Mouse (Mus musculus) spleen, postnatal 14 days (tissue): ENCODE results near the gene Runx1.

Experiments used
- DNase-seq, 2 experiments: peaks; one replicate each; pipeline ENCODE4 v3.0.0; 2021 to 2022; ENCODE audit warnings: low spot score in 2 of 2

Runx1 gene

DNA sequence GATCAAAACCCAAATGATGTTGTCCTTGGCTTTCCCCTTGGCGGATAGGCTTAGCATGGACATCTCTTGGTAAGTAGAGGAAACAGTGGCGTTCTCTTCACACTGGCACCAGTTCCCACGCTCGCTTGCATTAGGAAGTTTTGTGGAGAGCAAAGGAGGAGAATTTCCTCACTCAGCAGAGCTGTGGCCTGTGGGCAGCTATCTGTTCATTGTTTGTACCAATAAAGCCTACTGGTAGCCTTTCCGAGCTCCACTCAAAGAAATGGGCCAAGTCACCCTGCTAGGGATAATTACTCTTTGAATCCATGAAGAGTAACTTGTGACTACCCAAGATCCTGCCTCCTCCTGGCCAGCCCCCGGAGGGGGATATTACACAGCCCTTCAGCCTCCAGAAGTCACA lies 734 bp upstream of the Runx1 start:
- no peak for DNase-seq

DNA sequence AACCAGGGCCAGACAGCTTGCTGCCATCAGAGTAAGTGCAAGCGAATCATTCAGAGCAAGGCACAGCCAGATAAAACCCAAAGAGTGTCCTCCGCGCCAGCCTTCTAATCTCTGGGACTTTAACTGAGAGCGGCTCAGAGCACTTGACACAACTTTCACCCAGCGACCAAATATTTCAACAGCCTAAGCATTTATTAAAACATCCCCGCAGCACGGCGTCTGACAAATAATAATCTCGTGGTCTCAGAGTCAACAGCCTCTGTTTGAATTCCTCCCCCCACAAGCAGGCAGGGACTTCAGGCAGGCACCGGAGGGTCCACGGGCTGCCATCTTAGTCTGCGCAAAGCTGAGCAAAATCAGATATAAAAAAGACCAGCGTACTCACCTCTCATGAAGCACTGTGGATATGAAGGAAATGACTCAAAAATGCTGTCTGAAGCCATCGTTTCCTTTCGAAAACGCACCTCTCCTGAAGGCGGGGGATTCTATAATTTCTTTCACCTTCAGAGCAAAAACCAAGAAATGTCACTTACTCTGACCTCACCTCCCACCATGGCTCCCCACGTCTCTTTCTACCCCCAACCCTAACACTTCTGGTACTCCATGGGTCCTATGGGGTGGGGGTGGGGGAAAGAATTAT lies 625 bp downstream of the Runx1 start:
- peak; percentile 30 to 39 for DNase-seq

DNA sequence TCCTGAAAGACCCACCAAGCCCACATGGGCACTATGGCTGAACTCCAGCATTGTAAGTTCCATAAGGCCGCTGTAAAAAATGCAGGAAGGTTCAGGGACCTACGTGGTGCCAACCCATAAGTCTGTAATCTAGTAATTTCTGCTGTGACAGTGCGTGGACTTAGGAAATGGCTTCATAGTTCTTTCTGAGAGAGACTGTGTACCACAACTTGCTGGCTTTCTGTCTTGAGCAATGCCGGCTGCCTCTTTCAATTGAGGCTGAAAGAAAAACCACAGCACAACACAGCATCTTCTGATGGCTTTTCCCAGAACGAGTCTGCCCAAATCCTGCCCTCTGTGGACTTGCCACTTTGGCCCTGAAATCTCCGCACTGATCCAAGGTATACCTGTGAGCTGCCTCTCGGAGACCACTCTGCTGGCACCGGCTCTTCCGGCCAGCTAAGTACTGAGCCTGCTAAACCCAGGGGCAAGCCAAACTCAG lies 1.2 kb downstream of the Runx1 start:
- DNase-seq = no peak

DNA sequence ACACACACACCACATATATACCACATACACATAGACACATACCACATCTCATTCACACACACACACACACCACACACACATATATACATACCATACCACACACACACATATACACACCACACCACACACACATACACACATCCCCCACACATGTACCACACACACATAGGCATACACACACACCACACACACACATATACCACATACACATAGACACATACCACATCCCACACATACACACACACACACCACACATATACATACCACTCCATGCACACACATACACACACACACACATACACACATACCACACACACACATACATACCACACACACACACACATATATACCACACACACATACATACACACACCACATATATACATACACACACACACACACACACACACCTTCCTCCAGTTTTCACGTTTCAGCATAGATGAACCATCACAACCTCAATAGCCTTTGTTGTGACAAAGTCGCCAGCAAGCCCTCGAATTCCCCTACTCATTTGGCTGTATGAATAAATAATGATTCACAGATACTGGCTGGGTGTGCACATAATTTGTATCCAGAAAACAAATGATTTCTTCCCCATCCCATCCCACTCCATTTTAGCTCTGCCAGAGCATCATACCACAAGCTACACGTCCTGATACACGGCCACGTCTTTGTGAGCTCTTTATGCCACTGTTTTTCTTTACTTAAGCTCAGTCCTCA lies 1.8 kb downstream of the Runx1 start:
- DNase-seq = no peak

DNA sequence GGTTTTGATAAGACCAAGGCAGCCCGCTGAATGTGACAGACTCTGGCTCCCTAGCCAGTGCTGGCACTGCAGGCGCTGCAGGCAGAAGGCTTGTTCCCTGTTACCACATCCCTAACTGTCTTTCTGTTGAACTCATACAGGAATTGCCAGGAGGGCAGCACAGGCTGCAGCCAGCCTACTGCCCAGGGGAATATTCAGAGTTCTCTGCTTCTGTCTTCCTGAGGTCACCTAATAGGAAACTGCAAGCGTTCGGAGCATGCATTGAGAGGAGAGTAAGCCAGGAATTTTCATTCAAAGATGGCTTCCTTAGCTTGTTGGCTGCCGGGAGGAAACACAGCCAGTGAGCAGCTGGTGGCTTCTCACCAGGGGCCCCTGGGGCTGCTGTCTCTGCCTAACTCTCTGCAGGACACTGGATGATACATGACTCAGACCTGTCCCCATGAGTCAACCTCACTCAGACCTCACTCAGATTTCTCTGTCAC lies 2.5 kb downstream of the Runx1 start:
- no peak for DNase-seq

DNA sequence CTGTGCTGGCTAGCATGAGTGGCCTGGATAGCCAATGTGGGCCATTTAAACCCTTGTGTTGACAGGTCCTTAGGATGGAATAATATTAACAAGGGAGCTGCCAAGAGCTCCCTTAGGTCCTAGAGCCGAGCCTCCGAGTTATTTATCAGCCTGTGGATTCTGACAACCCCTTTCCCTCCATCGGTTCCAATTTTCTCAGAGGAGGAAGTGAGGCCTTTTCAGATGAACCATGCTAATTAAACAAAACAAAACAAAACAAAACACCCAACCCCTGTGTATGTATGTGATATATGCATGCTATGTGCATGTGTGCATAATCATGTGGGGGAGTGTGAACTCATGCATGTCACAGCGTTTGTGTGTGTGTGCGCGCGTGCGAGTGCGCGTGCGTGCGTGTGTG lies 3.3 kb downstream of the Runx1 start:
- DNase-seq = no peak

DNA sequence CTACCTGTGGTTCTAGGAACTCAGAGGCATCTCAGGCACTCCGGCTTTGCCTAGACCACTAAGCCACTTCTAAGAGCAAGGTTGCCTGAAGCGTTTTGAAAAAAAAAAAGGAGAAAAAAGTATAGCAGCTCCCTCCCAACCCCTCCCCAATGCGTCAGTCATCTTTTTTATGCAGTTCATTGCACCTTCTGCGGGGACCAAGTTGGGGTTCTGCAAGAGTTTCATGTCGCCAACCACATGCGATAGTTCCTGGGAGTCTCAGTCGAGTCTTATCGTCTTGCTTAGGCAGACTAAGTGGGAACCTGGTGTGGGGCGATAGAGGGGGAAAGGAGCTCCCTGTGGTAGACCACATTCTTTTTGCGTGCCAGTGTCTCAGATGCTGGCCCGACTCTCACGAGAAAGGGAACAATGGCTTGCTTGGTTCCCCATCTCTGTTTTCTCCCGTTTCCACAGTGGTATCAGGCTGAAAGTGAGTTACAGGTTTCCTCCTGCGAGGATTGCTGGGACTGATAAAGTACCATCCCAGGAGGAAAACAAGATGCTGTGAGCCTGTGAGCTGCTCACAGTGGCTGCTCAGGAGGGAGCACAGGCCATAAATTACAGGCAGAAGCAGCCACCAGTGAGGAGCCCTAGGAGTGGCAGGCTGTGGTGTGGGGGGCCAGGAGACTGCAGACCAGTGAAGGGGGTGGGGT lies 3.9 kb downstream of the Runx1 start:
- peak; percentile 33 to 40 for DNase-seq

DNA sequence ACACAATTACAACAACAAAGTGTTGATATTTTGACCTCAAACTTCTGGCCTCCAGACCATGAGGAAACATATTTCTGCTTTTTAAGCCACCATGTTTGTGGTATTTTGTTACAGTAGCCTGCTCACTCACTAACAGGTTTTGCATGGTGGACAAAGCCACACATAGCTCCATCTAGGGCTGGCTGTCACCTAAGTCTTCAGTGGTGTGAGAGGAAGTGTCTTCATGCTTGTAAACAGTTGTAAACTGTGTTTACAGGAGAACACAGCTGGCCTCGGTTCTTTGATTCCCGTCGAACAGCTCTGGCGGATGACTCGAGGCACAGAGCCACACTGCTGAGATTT lies 4.4 kb downstream of the Runx1 start:
- no peak for DNase-seq

DNA sequence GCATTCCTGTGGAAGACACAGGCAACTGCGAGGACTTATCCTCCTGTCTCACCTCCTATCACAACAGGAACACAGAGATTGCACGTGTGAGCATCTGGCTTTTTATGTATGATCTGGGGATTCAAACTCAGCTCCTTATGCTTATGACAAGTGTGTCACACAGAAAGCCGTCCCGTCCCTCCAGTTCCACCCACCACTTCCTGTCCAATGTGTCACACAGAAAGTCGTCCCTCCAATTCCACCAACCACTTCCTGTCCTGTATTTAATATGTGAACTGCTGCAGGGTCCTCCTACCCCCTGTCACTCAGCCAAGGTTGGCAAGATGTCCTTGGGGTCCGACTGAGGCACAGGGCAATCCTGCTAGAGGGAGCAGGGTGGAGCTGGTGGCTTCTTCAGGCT lies 5.5 kb downstream of the Runx1 start:
- DNase-seq = no peak

DNA sequence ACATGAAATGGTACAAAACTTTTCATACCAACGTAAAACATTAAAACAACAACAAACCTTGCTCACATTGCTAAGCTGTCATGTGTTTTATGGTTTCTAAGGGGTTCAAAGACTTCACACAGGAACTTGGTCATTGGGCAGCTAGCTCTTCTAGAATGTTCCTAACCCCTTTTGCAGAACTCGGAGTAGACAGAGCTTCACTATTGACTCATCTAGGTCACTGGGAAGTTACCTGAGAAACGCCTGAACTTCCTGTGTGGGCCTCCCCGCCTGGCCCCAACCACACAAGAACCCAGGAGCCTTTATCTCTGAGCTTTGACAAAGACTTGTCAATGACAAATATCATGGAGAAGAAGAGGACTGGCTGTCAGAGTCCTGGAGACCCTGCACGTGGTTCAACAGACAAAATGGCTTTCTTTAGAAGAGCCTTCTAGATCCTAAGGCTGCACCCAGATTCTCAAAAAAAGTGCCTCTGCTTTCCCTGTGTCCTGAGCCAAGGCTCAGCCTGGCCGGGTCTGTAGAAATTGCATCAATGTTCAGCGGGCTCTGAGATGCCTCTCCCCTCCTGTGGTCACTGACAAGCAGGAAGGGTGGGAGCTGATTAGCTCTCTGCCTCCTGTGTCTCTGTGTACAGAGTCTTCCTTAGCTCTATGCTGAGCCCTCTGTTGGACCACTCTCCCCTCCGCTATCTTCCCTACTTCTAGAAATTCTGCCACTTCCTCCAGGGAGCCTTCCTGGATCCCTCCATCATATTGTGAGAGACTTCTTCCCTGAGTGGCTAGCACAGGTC lies 7.3 kb downstream of the Runx1 start:
- DNase-seq = no peak

DNA sequence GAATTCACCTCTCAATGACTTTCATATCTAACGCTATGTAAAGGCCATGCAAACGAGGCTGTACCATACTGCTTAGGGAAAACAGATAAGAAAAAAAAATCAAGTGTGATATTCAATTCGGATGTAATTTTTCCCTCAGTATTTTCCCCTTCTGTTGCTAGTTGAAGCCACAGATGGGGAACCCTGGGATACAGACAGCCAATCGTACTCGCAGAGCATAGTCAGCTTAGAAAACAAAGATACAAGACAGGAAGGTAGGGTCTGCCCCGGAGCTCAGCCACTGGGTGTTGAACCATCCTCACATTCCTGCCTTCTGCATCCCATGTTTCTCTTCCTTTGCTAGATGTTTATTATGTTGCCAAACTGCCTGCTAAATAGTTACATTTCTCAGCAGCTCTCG lies 9.9 kb downstream of the Runx1 start:
- no peak for DNase-seq

DNA sequence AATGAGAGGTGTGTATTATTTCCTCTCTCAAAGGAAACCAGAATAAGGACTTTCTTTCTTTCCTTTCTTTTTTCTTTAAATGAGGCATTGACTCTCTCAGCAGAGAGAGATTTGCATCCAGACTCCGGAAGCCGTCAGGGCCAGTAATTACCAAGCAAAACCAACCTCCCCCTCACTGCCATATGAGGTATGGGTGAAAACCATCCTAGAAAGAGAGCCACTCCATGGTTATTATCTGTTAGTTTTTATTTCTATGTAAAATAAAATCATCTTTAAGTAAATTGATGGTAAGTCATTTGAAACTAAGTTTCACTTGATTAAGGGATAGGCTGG lies 10.8 kb downstream of the Runx1 start:
- no peak for DNase-seq

DNA sequence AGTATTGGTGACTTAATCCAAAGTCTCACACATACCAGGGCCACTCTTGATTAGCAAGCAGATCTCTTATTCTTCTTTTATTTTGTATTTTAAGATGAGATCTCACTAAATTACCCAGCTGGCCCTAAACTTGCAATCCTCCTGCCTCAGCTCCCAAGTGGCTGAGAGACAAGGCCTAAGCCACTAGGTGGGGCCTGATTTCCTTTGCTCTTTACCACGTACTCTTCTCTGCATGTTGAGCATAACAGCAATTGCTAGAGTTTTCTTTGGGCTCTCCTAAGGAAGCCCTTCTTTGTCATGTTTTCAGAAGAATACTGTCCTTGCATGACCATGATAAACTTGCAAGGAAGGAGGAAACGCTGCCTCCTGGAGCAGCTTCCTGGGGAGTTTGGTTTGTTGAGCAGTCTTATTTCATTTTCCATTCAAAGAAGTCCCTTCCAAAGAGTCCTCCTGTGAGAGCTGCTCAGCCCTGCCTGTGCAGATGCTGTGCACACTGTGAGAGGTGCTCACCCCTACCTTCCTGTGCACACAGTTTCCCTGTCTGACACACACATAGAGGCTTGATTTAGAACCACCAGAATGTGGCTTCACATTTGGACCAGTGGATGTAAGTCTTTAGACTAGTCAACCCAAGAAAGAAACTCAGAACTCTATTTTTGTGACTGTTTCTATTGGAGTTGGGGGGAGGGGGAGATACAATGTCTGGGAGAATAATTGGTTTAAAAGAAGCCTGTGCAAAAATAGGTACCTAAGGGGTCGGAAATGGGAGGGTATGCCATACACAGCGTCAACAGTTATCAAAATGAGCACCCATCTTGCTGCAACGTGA lies 11.4 kb downstream of the Runx1 start:
- no peak for DNase-seq

DNA sequence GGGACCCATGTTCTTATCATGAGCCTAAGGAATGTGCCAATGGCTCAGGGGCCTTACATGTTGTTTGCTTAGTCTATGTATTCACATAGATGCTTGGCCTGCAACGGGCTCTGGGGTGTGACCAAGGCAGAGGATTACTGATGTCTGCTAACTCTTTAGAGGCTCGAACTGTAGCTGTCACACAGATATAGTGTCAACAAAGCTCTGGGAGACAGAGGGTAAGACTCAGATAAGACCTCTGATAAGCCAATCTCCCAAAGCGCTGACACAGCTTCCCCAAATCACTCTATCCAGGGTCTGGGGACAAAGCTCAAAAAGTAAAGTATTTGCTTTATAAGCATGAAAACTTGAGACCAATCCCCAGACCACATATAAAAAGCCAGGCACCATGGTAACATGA lies 13.5 kb downstream of the Runx1 start:
- DNase-seq = no peak

DNA sequence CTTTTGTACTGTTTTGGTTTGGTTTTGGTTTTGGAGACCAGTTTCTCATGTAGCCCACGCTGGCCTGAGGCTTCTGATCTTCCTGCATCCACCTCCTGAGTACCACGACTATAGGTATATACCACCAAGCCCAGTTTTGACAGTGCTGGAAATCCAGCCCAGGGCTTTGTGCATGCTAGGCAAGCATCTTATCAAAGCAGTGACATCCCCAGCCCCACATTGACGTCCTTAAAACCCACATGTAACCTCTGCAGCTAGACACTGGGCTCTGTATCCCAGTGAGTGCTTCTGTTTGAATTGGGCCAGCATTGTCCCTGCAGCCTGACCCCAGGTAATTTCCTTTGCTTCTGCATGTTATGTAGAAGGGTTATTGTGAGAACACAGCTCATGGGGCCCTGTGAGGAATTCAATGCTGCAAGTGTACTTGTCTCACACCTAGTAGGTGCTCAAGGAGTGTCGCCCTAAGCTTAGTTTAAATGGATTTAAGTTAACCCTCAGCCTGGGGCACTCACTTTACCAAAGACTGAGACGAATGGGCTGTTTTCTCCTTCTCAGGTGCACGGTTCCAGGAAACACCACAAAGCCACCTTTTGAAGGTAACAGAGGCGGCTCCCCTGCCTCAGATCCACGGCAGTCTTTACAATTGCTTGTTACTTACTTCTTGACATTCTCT lies 15.2 kb downstream of the Runx1 start:
- no peak for DNase-seq

DNA sequence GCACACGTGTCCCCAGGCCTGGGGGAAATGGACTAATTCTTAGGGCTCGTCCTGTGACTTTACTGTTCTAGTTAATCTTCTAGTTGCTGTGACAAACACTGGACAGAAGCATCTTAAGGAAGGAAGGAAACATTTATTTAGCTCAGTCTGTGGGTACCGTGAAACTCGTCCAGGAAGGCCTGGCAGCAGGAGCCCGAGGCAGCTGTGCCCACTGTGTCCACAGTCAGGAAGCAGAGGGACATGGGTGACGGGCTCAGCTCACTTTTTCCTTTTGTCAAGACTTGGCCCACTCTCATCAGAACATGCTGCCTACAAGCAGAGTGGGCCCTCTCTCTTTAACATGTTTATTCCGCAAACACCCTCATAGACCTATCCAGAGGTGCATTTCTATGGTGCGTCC lies 18.2 kb downstream of the Runx1 start:
- no peak for DNase-seq

DNA sequence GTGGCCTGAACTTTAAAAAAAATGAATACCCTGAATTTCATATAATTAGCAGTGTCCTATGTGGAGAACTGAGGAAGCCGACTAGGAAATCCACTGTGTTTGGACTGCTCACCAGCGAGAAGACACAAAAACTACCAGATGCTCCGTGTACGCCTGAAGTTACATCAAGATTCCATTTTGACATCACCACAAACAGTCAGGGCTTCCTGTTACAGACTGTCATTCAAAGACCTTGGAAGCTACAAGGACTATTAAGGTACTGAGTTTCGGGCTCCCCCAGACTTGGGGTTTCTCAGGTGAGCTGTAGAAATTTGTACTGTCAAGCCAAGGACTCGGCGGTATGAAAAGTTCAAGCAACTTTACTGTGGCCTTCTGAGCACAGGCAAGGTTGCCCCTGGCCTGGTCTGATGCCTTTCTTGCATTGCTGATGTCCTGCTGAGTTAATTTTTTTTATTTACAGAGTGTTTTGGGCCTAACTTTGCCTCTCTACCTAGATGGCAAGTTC lies 22.8 kb downstream of the Runx1 start:
- DNase-seq = no peak

DNA sequence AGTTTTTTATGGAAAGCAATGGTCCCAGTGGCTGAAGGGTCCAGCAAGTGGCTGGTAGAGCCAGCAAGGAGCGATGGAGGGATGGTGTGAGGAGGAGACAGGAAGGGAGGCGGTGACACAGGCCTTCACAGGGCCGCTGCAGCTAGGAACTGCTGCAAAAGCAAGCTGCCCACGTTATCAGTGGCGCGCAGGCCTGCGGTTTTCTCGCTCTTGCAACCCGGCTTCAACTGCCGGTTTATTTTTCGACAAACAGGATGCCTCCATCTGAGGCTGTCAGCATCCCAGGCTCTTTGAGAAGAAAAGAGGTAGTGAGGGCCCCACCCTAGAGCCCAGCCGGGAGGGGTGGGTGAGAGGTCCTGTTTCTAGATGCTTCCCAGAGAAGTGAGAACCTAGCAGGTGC lies 24.4 kb downstream of the Runx1 start:
- DNase-seq = peak; percentile 66 to 74

DNA sequence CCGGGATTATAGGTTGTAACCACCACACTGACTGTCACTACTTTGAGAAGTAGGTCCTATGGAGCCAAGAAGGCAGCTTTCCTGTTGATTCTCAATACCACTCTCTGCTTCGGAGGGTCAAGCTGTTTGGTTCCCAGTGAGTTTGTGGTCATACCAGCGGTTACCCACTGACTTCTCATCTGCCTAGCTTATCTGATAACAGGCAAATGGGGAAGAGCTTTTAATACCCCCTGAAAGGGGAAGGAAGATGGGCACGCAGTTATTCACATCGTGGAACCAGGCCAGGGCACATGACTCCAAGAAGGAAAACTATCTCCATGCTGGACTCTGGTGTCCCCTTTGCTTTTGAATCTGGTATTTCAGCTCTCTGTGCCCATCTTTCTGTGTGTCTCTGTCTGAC lies 25.1 kb downstream of the Runx1 start:
- no peak for DNase-seq

DNA sequence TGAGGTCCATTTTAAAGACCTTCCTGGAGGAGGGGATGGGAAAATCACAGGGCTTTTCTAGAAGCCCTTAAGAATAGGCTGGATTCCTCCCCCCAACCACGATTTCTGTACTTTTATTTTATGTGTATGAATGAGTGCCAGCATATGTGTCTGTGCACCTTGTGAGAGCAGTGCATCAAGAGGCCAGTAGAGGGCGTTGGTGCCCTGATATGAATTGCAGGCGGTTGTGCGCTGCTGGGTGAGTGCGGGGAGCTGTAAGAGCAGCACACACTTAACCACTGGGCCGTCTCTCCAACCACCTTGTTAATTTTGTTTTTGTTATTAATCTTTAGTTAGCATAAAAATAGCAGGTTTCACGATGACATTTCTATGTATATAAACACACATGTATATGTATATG lies 26.0 kb downstream of the Runx1 start:
- DNase-seq = no peak

DNA sequence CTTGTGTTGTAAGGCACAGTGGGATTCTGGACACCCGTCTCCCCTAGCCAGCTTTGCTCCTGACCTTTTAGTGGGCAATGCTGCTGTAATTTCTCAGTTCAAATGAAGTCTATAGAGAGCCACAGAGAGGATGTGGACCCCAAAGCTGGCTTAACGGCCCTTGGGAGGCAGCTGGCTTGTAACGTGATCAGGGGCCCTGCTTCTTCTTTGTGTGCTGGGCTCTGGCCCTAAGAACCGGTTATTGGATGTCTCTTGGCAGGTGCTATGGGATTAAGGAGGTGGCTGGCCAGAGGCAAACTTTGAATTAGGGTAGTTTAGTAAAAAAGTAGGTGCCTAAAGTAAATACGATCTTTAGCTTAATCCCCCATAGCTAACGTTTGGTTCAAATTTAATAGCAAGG lies 31.8 kb downstream of the Runx1 start:
- DNase-seq = no peak
